Mouse (Mus musculus) liver, embryonic 14.5 days (tissue): Measurements from ENCODE around the gene Fam227a. TPM values are rescaled to one million over a fixed set of nuclear protein-coding genes. Genes with fewer than 3 reads are reported as not detected.

Source experiments
- ATAC-seq: fragments of 200-750 bp; cut with Nextera tagmentation; 2 replicates; pipeline ENCODE4 v1.8.0; 2017; ENCODE audit warnings: moderate number of reproducible peaks, mild to moderate bottlenecking, moderate library complexity; ENCODE audit not compliant: insufficient read depth
- DNase-seq, 3 experiments: peaks; one replicate each; pipeline ENCODE4 v3.0.0-alpha.2; 2012 to 2013; ENCODE audit warnings: low read depth in 3 of 3, low spot score in 3 of 3
- H3K27ac ChIP-seq: fragments of 300-500 bp; sonication (generic); 2 replicates; pipeline ENCODE4 v1.5.1; 2014; ENCODE audit warnings: moderate library complexity, mild to moderate bottlenecking, control low read depth, inconsistent platforms
- H3K27me3 ChIP-seq: fragments of 300-500 bp; sonication (generic); 2 replicates; pipeline ENCODE4 v1.6.1; 2014; ENCODE audit warnings: mild to moderate bottlenecking, low read length, moderate library complexity; ENCODE audit not compliant: control insufficient read depth, insufficient read depth
- H3K36me3 ChIP-seq: fragments of 300-500 bp; sonication (generic); replicated peaks from 2 replicates; pipeline ENCODE4 v1.6.1; 2014; ENCODE audit warnings: low read depth; ENCODE audit not compliant: control insufficient read depth, insufficient read depth
- H3K4me1 ChIP-seq, 2 experiments: fragments of 200-500 bp in 1 of 2; fragments of 300-500 bp in 1 of 2; sonication (generic) in 1 of 2; replicated peaks; 2 replicates each; pipeline ENCODE4 v1.6.1; 2012 to 2014; ENCODE audit warnings: antibody characterized with exemption in 1 of 2, inconsistent platforms in 1 of 2, low read length in 1 of 2; ENCODE audit not compliant: control insufficient read depth in 2 of 2, insufficient read depth in 2 of 2
- H3K4me2 ChIP-seq: fragments of 300-500 bp; sonication (generic); 2 replicates; pipeline ENCODE4 v1.6.1; 2014; ENCODE audit warnings: low read depth, mild to moderate bottlenecking, control low read depth, moderate library complexity
- H3K4me3 ChIP-seq, 2 experiments: fragments of 200-500 bp in 1 of 2; fragments of 300-500 bp in 1 of 2; sonication (generic) in 1 of 2; 2 replicates each; pipeline ENCODE4 v1.5.1; 2012 to 2014; ENCODE audit warnings: low read depth in 2 of 2, low read length in 2 of 2, mild to moderate bottlenecking in 2 of 2, control low read depth in 1 of 2, inconsistent platforms in 1 of 2, moderate library complexity in 1 of 2; ENCODE audit not compliant: insufficient read depth in 1 of 2
- H3K9ac ChIP-seq: fragments of 300-500 bp; sonication (generic); replicated peaks from 2 replicates; pipeline ENCODE4 v1.6.1; 2014; ENCODE audit warnings: mild to moderate bottlenecking, control low read depth, moderate library complexity
- H3K9me3 ChIP-seq: fragments of 300-500 bp; sonication (generic); 2 replicates; pipeline ENCODE4 v1.6.1; 2016; ENCODE audit warnings: low read length, mixed read lengths; ENCODE audit not compliant: control insufficient read depth
- CTCF ChIP-seq: IDR thresholded peaks from 2 replicates; pipeline ENCODE4 v1.5.1; 2016; ENCODE audit warnings: antibody characterized with exemption, low read depth, control low read depth
- EP300 ChIP-seq: IDR thresholded peaks from 2 replicates; pipeline ENCODE4 v1.6.1; 2016; ENCODE audit warnings: antibody characterized with exemption, low read depth
- WGBS: fragments of 180-500 bp; shearing (Covaris S2); extraction: QIAGEN DNeasy Blood & Tissue Kit; methylation state at CpG from one replicate; pipeline ENCODE4 v1.1.7; 2014; ENCODE audit not compliant: insufficient replicate concordance; 5-methylcytosine and 5-hydroxymethylcytosine counted together
- polyA plus RNA-seq, 2 experiments: library from polyadenylated mRNA; depleted of rRNA in 1 of 2; stranded (reverse) in 1 of 2; unstranded in 1 of 2; fragments of >200 nt; fragmentation: Nextera tagmentation in 1 of 2; extraction: Ambion mirVana in 1 of 2; gene quantifications; 2 replicates each; pipeline versions ENCODE4 v1.2.1 to v1.2.3; 2012 to 2014

Fam227a gene
- polyA plus RNA-seq, 2 experiments = 0.06 to 0.35 TPM

- H3K4me2 ChIP-seq = no peak overlapping the region
- peak in 2 of 3 experiments; percentile 35 to 36 for DNase-seq
- no peak for ATAC-seq
Measured at GRCm38 (mm10) chr15:79650569-79650968, 8.2 kb downstream of the Fam227a start.

GRCm38 (mm10) chr15:79648130-79648529, 10.6 kb downstream of the Fam227a start:
- Histone ChIP-seq H3K27ac (no peak overlapping the region), H3K36me3 (no peaks in the 10 kb centered on the region), H3K27me3 (no peaks in the 10 kb centered on the region), H3K9me3 (no peaks in the 10 kb centered on the region), H3K4me1 (no peaks in the 10 kb centered on the region), H3K9ac (no peak overlapping the region), H3K4me2 (no peak overlapping the region), H3K4me3 (no peak overlapping the region)
- TF ChIP-seq EP300 = no peak
- no peak for TF ChIP-seq CTCF
- ATAC-seq (no peak), DNase-seq (no peak)
- 77% methylated on average over 12 of the region's 12 CpGs for WGBS

More at GRCm38 (mm10) chr15:79650569-79650968, 8.2 kb downstream of the Fam227a start:
- H3K36me3 ChIP-seq = no peaks in the 10 kb centered on the region
- no peak overlapping the region for H3K9ac ChIP-seq
- no peaks in the 10 kb centered on the region for H3K4me1 ChIP-seq
- H3K4me3 ChIP-seq = no peak overlapping the region
- H3K27me3 ChIP-seq = no peaks in the 10 kb centered on the region
- H3K27ac ChIP-seq = no peak overlapping the region
- no peaks in the 10 kb centered on the region for H3K9me3 ChIP-seq
- TF ChIP-seq EP300 = no peak
- peak; percentile 82 for TF ChIP-seq CTCF

GRCm38 (mm10) chr15:79645483-79645882, 13.3 kb downstream of the Fam227a start:
- H3K36me3 ChIP-seq = no peaks in the 10 kb centered on the region
- TF ChIP-seq EP300 = no peak
- TF ChIP-seq CTCF = no peak
- no peak for ATAC-seq
- no peak overlapping the region for H3K4me2 ChIP-seq
- H3K9ac ChIP-seq = no peak overlapping the region
- no peak for DNase-seq
- no peaks in the 10 kb centered on the region for H3K4me1 ChIP-seq
- H3K27ac ChIP-seq = no peak overlapping the region
- H3K4me3 ChIP-seq = no peak overlapping the region
- H3K27me3 ChIP-seq = no peaks in the 10 kb centered on the region
- no peaks in the 10 kb centered on the region for H3K9me3 ChIP-seq
- 38% methylated on average over 2 of the region's 2 CpGs for WGBS

DNA sequence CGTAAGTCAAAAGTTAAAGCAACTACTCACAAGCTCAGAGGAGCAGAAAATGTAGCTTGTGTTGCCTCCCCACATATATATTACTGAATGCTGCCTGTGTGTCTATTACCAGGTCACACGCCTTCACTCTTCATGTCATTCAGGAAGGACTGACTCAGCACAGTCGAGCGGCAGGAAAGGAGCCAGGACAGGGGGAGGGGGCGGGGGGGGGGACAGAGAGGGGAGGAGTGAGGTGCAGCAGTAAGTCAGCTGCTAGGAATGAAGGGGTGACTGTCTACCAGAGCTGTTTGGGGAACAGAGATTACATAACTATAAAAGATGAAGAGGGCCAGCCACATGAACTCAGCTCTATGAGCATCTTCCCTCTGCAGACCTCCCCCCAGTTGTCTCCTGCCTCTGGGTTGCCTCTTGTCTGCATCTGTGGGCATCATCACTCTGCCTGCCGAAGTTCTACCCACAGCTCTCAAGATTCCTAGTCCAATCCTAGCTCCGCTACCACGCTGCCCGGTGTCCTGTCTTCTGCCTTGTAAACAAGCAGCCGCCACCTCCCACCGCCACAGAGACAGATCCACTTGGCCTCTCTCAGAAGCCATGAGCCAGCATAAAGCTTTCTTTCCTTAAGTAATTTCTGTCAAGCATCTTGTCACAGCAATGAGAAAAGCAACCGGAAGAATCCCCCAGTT, 17.5 kb downstream of the Fam227a start:
- WGBS = 52% methylated on average over 12 of the region's 12 CpGs
- no peak for ATAC-seq
- H3K27me3 ChIP-seq = no peaks in the 10 kb centered on the region
- no peak for DNase-seq
- no peaks in the 10 kb centered on the region for H3K9me3 ChIP-seq
- no peak overlapping the region for H3K27ac ChIP-seq
- no peak overlapping the region for H3K4me3 ChIP-seq
- TF ChIP-seq CTCF (no peak), EP300 (no peak)
- no peak overlapping the region for H3K4me2 ChIP-seq
- H3K4me1 ChIP-seq = no peaks in the 10 kb centered on the region
- H3K36me3 ChIP-seq = no peaks in the 10 kb centered on the region
- H3K9ac ChIP-seq = no peak overlapping the region

GRCm38 (mm10) chr15:79630471-79630870, 28.3 kb downstream of the Fam227a start:
- H3K9ac ChIP-seq = no peak overlapping the region
- no peaks in the 10 kb centered on the region for H3K9me3 ChIP-seq
- no peak overlapping the region for H3K4me2 ChIP-seq
- no peaks in the 10 kb centered on the region for H3K36me3 ChIP-seq
- no peak for ATAC-seq
- no peak overlapping the region for H3K4me3 ChIP-seq
- H3K27me3 ChIP-seq = no peaks in the 10 kb centered on the region
- no peak for TF ChIP-seq EP300
- TF ChIP-seq CTCF = no peak
- no peak for DNase-seq
- WGBS = 43% methylated on average over 2 of the region's 2 CpGs
- no peak overlapping the region for H3K27ac ChIP-seq
- no peaks in the 10 kb centered on the region for H3K4me1 ChIP-seq
